17 mouse cellular contexts compared by ENCODE assay signal in the genomic region with DNA sequence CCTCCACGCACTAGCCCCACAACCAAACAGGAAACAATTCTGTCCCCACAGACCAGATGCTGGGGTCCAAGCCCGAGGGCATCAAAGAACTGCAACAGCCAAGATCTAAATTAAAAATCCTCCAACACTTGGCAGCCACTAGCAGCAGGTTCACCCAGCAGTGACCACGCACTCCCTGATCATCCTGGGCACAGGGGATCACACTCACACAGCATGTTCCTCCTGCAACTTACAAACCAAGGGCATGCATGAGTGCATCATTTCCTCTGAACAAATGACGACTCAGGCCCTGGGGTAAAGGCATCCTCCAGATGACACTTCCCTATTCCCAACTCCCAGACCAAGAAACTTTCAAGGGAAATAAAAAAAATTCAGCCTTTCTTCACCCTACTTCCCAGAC. TPM values are rescaled to one million over a fixed set of nuclear protein-coding genes. Genes with fewer than 3 reads are reported as not detected.
A peak's percentile ranks its signal among the peaks of the same experiment; 100 is the strongest.
DNase-seq lines count a peak whose midpoint lies in the region; ATAC-seq and TF ChIP-seq lines count a peak whose summit lies in the region.
"Had no signal": no experiment of that assay in that cellular context is flagged by ENCODE, and none has a peak within 500 bp of the region (broad histone marks: within the 10 kb centered on the region; RNA-seq: fewer than 3 reads in every experiment).

No protein-coding gene starts in this region.

- H3K79me2 ChIP-seq in macrophage (ENCODE audit: inconsistent target), result peaks cover 96% of the 10 kb centered on the region

- peaks cover 2% of the 10 kb centered on the region; the same call in 1 of the 2 replicates for H3K4me1 ChIP-seq in hindbrain, embryonic 16.5 days (ENCODE audit: control insufficient read depth, insufficient read depth, low read depth, low read length)
- H3K4me1 ChIP-seq in hindbrain, postnatal 0 days (ENCODE audit: insufficient read depth, low read length), result no peaks in the 10 kb centered on the region

- CTCF ChIA-PET in Patski (lab: Charles Lee), result interaction anchor here (0.6 kb wide), 1 partner anchor 29 kb away, joined by 3 read pairs; no protein-coding TSS in a partner anchor

- ATAC-seq in hindbrain, embryonic 16.5 days, result peak; percentile 31; the same call in 1 of the 2 replicates
- ATAC-seq in hindbrain, postnatal 0 days, result no peak
- ATAC-seq in Patski, result peak; percentile 83
- ATAC-seq: midbrain, embryonic 16.5 days had no signal

- H3K4me2 ChIP-seq in hindbrain, embryonic 16.5 days (ENCODE audit: low read length), result no peak overlapping the region
- H3K4me2 ChIP-seq in hindbrain, postnatal 0 days (ENCODE audit: low read depth, low read length), result no peak overlapping the region
- H3K4me2 ChIP-seq: forebrain, embryonic 12.5 days; heart, embryonic 12.5 days; liver, embryonic 13.5 days; neural tube, embryonic 12.5 days had no signal

- no peak for TF ChIP-seq CTCF in hindbrain, postnatal 0 days (IDR thresholded peaks at IDR 0.05; ENCODE audit: low read depth)
- no peak for TF ChIP-seq CTCF in Patski (IDR thresholded peaks at IDR 0.05)

- DNase-seq in hindbrain, postnatal 0 days (ENCODE audit: low spot score), result no peak
- DNase-seq in 416B (ENCODE audit: low read depth) (peak; percentile 80), Patski (ENCODE audit: low read depth, low spot score) (no peak)
- DNase-seq in cerebellum, postnatal 25 days, result no peak
- DNase-seq in gastrocnemius, postnatal 4 days (ENCODE audit: low spot score in 2 of 2), result no peak
- DNase-seq in cerebellum, adult 8-10 months, result no peak
- DNase-seq: cerebellum, postnatal 36 days; kidney, adult 8-10 months; liver, embryonic 13.5 days; lung, postnatal 14 days; thymus, postnatal 36 days had no signal

- H3K36me3 ChIP-seq in hindbrain, embryonic 16.5 days (ENCODE audit: control insufficient read depth, insufficient read depth, low read length), result no peaks in the 10 kb centered on the region
- H3K36me3 ChIP-seq in hindbrain, postnatal 0 days (ENCODE audit: insufficient read depth, low read length), result no peaks in the 10 kb centered on the region
- no peaks in the 10 kb centered on the region for H3K36me3 ChIP-seq in macrophage (ENCODE audit: inconsistent target)
- H3K36me3 ChIP-seq: forebrain, embryonic 12.5 days; heart, embryonic 12.5 days had no signal

- no peak overlapping the region for H3K9ac ChIP-seq in hindbrain, embryonic 16.5 days (ENCODE audit: low read depth, low read length)
- no peak overlapping the region for H3K9ac ChIP-seq in hindbrain, postnatal 0 days (replicated peaks; ENCODE audit: low read length)
- H3K9ac ChIP-seq: forebrain, embryonic 12.5 days; heart, embryonic 12.5 days; liver, embryonic 13.5 days; neural tube, embryonic 12.5 days had no signal

- H3K27ac ChIP-seq in hindbrain, embryonic 16.5 days (ENCODE audit: low read depth, low read length), result no peak overlapping the region
- H3K27ac ChIP-seq in hindbrain, postnatal 0 days, result no peak overlapping the region
- H3K27ac ChIP-seq in macrophage, result peak overlapping the region; percentile 90
- H3K27ac ChIP-seq: forebrain, embryonic 12.5 days; liver, embryonic 13.5 days; neural tube, embryonic 12.5 days had no signal

- no peaks in the 10 kb centered on the region for H3K9me3 ChIP-seq in hindbrain, embryonic 16.5 days (ENCODE audit: control insufficient read depth, low read length)
- H3K9me3 ChIP-seq in hindbrain, postnatal 0 days (ENCODE audit: low read length), result no peaks in the 10 kb centered on the region
- H3K9me3 ChIP-seq: forebrain, embryonic 12.5 days; heart, embryonic 12.5 days; liver, embryonic 13.5 days; neural tube, embryonic 12.5 days had no signal

- POLR2A ChIA-PET in Patski (lab: Charles Lee), result interaction anchor here (1.0 kb wide), 1 partner anchor 32 kb away, joined by 3 read pairs; no protein-coding TSS in a partner anchor

- in situ Hi-C loops in Patski (cut with MboI; ENCODE audit: low pct_unique_long_range_greater_than_20kb), result no loop called here

- WGBS in hindbrain, embryonic 16.5 days, result 63% methylated on average over 4 of the region's 4 CpGs
- WGBS in hindbrain, postnatal 0 days, result 31% methylated on average over 4 of the region's 4 CpGs
- 0% methylated on average over 4 of the region's 4 CpGs for WGBS in macrophage (ENCODE audit: missing documents)

- no peak overlapping the region for H3K4me3 ChIP-seq in hindbrain, embryonic 16.5 days (ENCODE audit: low read length)
- H3K4me3 ChIP-seq in hindbrain, postnatal 0 days (ENCODE audit: low read length), result no peak overlapping the region
- H3K4me3 ChIP-seq in macrophage (ENCODE audit: inconsistent target), result no peak overlapping the region
- H3K4me3 ChIP-seq: forebrain, embryonic 12.5 days; heart, embryonic 12.5 days; liver, embryonic 13.5 days; neural tube, embryonic 12.5 days had no signal

- H3K27me3 ChIP-seq in hindbrain, embryonic 16.5 days (replicated peaks; ENCODE audit: control insufficient read depth, insufficient read depth, low read length), result no peaks in the 10 kb centered on the region
- H3K27me3 ChIP-seq in hindbrain, postnatal 0 days (ENCODE audit: insufficient read depth, low read length), result no peaks in the 10 kb centered on the region
- H3K27me3 ChIP-seq in Patski, result no peaks in the 10 kb centered on the region
- H3K27me3 ChIP-seq: forebrain, embryonic 12.5 days; heart, embryonic 12.5 days; liver, embryonic 13.5 days; neural tube, embryonic 12.5 days had no signal

RNA-seq across cellular contexts. Expression of a gene that starts 29.6 kb away (rescaled TPM):
- polyA plus RNA-seq in hindbrain, embryonic 16.5 days (2015; fragmentation: Nextera tagmentation; extraction: Ambion mirVana), result 52.5 and 60.6 TPM in 2 replicates
- 38.2 and 39.2 TPM in 2 replicates for total RNA-seq in hindbrain, postnatal 0 days (2014; rRNA removed)
- 30.4 and 35.2 TPM in 2 replicates for polyA plus RNA-seq in hindbrain, postnatal 0 days (2015; fragmentation: Nextera tagmentation; extraction: Ambion mirVana)
- polyA plus RNA-seq in Patski (2021) (59.0 TPM), macrophage (2018) (51.5 to 93.5 TPM (median 73.8 TPM) in 3 replicates)
- total RNA-seq in macrophage (2018; cell fraction: chromatin; rRNA removed), result 10 to 100 TPM; 13.5 to 89.6 (median 60.6) TPM
- total RNA-seq in macrophage (2018; cell fraction: cytosol; rRNA removed), result 10 to 100 TPM; 26.7 to 98.5 (median 51.9) TPM
- total RNA-seq in macrophage (2018; cell fraction: nucleus; rRNA removed), result 100 to 1,000 TPM in 4 of 26 experiments, 10 to 100 TPM in 22; 29.7 to 119 (median 77.9) TPM
- 10 to 100 TPM; 29.0 to 29.4 TPM for total RNA-seq in gastrocnemius, postnatal 4 days (2021)

RNA-seq across cellular contexts. Expression of a gene that starts 44.0 kb away (rescaled TPM):
- polyA plus RNA-seq in hindbrain, embryonic 16.5 days (2015; fragmentation: Nextera tagmentation; extraction: Ambion mirVana), result 0.54 and 0.69 TPM in 2 replicates
- total RNA-seq in hindbrain, postnatal 0 days (2014; rRNA removed), result 1.8 and 2.6 TPM in 2 replicates
- polyA plus RNA-seq in hindbrain, postnatal 0 days (2015; fragmentation: Nextera tagmentation; extraction: Ambion mirVana), result 0.54 and 0.63 TPM in 2 replicates
- polyA plus RNA-seq in Patski (2021), result 0.17 TPM
- total RNA-seq in macrophage (2018; cell fraction: chromatin; rRNA removed), result 10 to 100 TPM in 3 of 26 experiments, 1 to 10 TPM in 22, not detected in 1; 1.6 to 15.1 (median 4.5) TPM
- total RNA-seq in macrophage (2018; cell fraction: cytosol; rRNA removed), result under 1 TPM in 25 of 26 experiments, not detected in 1; 0.15 to 0.71 (median 0.33) TPM
- 1 to 10 TPM in 21 of 26 experiments, under 1 TPM in 5; 0.36 to 6.4 (median 2.0) TPM for total RNA-seq in macrophage (2018; cell fraction: nucleus; rRNA removed)
- 0.16 to 0.45 TPM (median 0.20 TPM) in 3 replicates for polyA plus RNA-seq in macrophage (2018)
- total RNA-seq in gastrocnemius, postnatal 4 days (2021), result under 1 TPM; 0.96 to 0.98 TPM
